Mouse (Mus musculus): ENCODE measurements around the gene Hnrnph3. TPM values are rescaled to one million over a fixed set of nuclear protein-coding genes. Genes with fewer than 3 reads are reported as not detected.
A peak's percentile ranks its signal among the peaks of the same experiment; 100 is the strongest.

Gene Hnrnph3
- total RNA-seq, 1 experiment: 25.7 TPM

DNA sequence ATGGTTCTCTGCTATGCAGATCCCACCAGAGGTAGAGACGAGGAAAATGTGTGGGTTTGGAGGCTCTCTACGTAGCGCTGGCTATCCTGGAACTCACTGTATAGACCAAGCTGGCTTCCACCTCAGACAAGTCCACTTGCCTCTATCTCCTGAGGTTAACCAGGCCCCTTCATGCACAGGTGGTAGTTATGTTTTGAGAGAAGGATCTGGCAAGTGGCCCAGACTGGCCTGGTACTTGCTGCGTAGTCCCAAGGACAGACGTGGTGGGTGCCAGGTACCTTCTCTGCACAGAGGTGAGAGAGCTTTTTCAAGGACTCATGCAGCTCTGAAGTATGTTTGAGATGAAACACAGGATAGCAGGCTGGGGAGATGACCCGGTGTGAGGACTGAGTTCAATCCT lies 39.5 kb downstream of the Hnrnph3 start:
- H3K4me3 ChIP-seq (ENCODE audit: insufficient read depth in 1 of 2, low read depth in 1 of 2, low read length in 2 of 2, poor library complexity in 1 of 2, severe bottlenecking in 1 of 2): no peak overlapping the region
- DNase-seq (ENCODE audit: low read depth, low spot score): no peak
- no peak overlapping the region for H3K9ac ChIP-seq (ENCODE audit: insufficient read depth, low read depth, low read length, poor library complexity, severe bottlenecking)
- H3K4me1 ChIP-seq (ENCODE audit: control insufficient read depth in 2 of 2, insufficient read depth in 2 of 2, low read length in 2 of 2, poor library complexity in 1 of 2): peaks cover 0 to 2% of the 10 kb centered on the region in 2 experiments; a peak in 1 of 4 replicates
- in situ Hi-C loops (cut with MboI; ENCODE audit: low sequenced_read_pairs in 2 of 2, unreplicated experiment in 2 of 2): no loop called here
- H3K9me3 ChIP-seq (ENCODE audit: control insufficient read depth, insufficient read depth, low read depth, low read length): no peaks in the 10 kb centered on the region
- TF ChIP-seq ZNF384 (IDR thresholded peaks at IDR 0.05; ENCODE audit: low read depth, low read length) (no peak), HCFC1 (IDR thresholded peaks at IDR 0.05; ENCODE audit: borderline replicate concordance, insufficient read depth, low read length) (no peak), MAFK (IDR thresholded peaks at IDR 0.05; ENCODE audit: insufficient read depth, low read depth, low read length) (no peak), ZC3H11A (IDR thresholded peaks at IDR 0.05; ENCODE audit: borderline replicate concordance, low read depth, low read length) (no peak), CHD2 (IDR thresholded peaks at IDR 0.05; ENCODE audit: low read depth, low read length) (no peak)
- H3K36me3 ChIP-seq (ENCODE audit: control insufficient read depth, insufficient read depth, low read length, poor library complexity, severe bottlenecking): peaks cover 7% of the 10 kb centered on the region; the same call in 1 of the 2 replicates
- no peak overlapping the region for H3K27ac ChIP-seq (ENCODE audit: insufficient read depth, low read depth, low read length, poor library complexity, severe bottlenecking)

DNA sequence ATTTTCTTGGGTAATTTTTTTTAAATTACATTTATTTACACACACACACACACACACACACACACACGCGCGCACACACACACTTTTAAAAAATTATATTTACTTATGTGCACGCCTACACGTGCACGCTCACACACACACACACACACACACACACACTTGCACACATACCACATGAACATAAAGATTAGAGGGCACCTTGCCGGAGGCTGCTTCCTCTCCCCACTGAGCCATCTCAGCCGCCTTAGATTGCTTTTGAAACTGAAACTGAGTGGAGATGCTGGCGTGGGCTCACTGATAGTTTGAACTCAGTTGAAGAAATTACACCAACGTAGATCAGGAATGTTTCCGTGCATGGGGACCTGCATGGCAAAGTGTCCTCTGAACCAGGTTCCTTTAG lies 39.9 kb downstream of the Hnrnph3 start:
- in situ Hi-C loops (cut with MboI; ENCODE audit: low sequenced_read_pairs in 2 of 2, unreplicated experiment in 2 of 2): no loop called here
- TF ChIP-seq CHD2 (IDR thresholded peaks at IDR 0.05; ENCODE audit: low read depth, low read length): no peak
- TF ChIP-seq MAFK (IDR thresholded peaks at IDR 0.05; ENCODE audit: insufficient read depth, low read depth, low read length): no peak
- no peak for TF ChIP-seq ZC3H11A (IDR thresholded peaks at IDR 0.05; ENCODE audit: borderline replicate concordance, low read depth, low read length)
- TF ChIP-seq ZNF384 (IDR thresholded peaks at IDR 0.05; ENCODE audit: low read depth, low read length): no peak
- TF ChIP-seq HCFC1 (IDR thresholded peaks at IDR 0.05; ENCODE audit: borderline replicate concordance, insufficient read depth, low read length): no peak
- Histone ChIP-seq H3K36me3 (ENCODE audit: control insufficient read depth, insufficient read depth, low read length, poor library complexity, severe bottlenecking) (peaks cover 6% of the 10 kb centered on the region; the same call in 1 of the 2 replicates), H3K9ac (ENCODE audit: insufficient read depth, low read depth, low read length, poor library complexity, severe bottlenecking) (no peak overlapping the region), H3K9me3 (ENCODE audit: control insufficient read depth, insufficient read depth, low read depth, low read length) (no peaks in the 10 kb centered on the region), H3K4me1 (ENCODE audit: control insufficient read depth in 2 of 2, insufficient read depth in 2 of 2, low read length in 2 of 2, poor library complexity in 1 of 2) (peaks cover 0 to 3% of the 10 kb centered on the region in 2 experiments; a peak in 1 of 4 replicates), H3K27ac (ENCODE audit: insufficient read depth, low read depth, low read length, poor library complexity, severe bottlenecking) (no peak overlapping the region), H3K4me3 (ENCODE audit: insufficient read depth in 1 of 2, low read depth in 1 of 2, low read length in 2 of 2, poor library complexity in 1 of 2, severe bottlenecking in 1 of 2) (no peak overlapping the region)
- no peak for DNase-seq (ENCODE audit: low read depth, low spot score)

DNA sequence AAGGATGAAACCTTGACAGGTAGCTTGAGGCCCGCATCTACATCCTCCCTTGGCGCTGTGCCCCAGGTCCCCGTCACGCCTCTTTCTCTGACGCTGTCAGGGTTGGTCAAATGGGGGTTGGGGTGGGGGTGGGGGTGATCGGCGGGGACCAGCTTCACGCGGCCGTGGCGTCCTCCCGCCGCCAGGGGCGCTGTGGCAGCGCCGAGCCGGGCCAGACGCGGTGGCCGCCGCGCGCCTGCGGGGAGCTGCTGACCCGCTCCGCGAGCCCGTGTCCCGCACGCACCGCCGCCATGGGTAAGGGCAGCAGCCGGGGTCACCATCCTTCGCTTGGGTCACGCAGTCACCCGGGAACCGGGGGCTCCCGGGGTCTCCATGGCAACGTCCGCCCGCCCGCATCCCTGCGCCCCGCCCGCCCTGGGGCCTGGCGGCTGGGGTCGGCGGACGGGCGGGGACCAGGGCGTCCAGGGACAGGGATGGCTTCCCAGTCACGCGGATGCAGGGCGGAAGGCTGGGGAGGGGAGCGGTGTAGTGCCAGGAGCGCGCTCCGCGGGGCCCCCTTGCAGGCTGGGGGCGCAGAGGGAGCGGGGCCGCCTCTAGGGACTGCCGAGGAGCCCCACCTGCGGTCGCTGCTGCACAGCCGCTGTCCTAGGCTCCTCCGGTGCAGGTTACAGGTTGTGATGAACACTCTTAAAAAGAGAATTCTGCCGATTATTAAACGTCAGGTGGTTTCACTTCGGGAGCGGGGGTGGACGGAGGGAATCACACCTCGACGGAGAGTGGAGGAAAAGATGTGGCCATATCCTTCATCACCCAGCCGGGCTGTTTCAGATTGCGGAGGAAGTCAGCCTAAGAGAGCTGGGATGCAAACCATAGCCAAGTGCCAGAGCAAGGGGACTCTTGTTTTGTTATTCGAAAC lies 43.7 kb downstream of the Hnrnph3 start, which contains the start of gene Rufy2:
TSS of gene Rufy2 (plus strand) at position 185 of the 916 bp plus-strand sequence.
- Histone ChIP-seq H3K9me3 (ENCODE audit: control insufficient read depth, insufficient read depth, low read depth, low read length) (no peaks in the 10 kb centered on the region), H3K4me3 (ENCODE audit: insufficient read depth in 1 of 2, low read depth in 1 of 2, low read length in 2 of 2, poor library complexity in 1 of 2, severe bottlenecking in 1 of 2) (peak within 1 kb of the TSS; percentile 92 to 93), H3K36me3 (ENCODE audit: control insufficient read depth, insufficient read depth, low read length, poor library complexity, severe bottlenecking) (peaks cover 5% of the 10 kb centered on the region; the same call in 1 of the 2 replicates), H3K4me1 (ENCODE audit: control insufficient read depth in 2 of 2, insufficient read depth in 2 of 2, low read length in 2 of 2, poor library complexity in 1 of 2) (peaks cover 0 to 3% of the 10 kb centered on the region in 2 experiments; a peak in 1 of 4 replicates), H3K9ac (ENCODE audit: insufficient read depth, low read depth, low read length, poor library complexity, severe bottlenecking) (peak within 1 kb of the TSS; percentile 87), H3K27ac (ENCODE audit: insufficient read depth, low read depth, low read length, poor library complexity, severe bottlenecking) (no peak within 1 kb of the TSS)
- in situ Hi-C loops (cut with MboI; ENCODE audit: low sequenced_read_pairs in 2 of 2, unreplicated experiment in 2 of 2): no loop called here
- peak; percentile 65 for DNase-seq (ENCODE audit: low read depth, low spot score)
- TF ChIP-seq MAFK (IDR thresholded peaks at IDR 0.05; ENCODE audit: insufficient read depth, low read depth, low read length) (no peak), CHD2 (IDR thresholded peaks at IDR 0.05; ENCODE audit: low read depth, low read length) (no peak; the same call in 1 of the 2 replicates), ZC3H11A (IDR thresholded peaks at IDR 0.05; ENCODE audit: borderline replicate concordance, low read depth, low read length) (no peak), HCFC1 (IDR thresholded peaks at IDR 0.05; ENCODE audit: borderline replicate concordance, insufficient read depth, low read length) (no peak), ZNF384 (IDR thresholded peaks at IDR 0.05; ENCODE audit: low read depth, low read length) (no peak)

DNA sequence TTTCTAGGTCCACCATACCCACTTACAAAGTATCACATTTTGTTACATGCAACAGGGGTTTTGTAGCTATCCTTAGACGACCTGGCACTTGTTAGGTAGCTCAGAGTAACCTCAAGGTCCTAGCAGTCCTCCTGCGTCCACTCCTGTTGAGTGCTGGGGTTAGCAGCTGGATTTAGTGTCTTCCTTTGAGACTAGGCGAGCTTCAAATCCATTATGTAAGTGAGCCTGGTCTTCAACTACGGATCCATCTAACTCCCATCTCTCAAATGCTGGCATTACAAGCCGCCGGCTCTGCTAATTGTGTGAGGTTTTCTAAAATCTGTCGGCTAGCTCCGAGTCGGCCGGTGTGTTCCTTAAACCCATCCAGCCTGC lies 44.4 kb downstream of the Hnrnph3 start:
- Histone ChIP-seq H3K4me1 (ENCODE audit: control insufficient read depth in 2 of 2, insufficient read depth in 2 of 2, low read length in 2 of 2, poor library complexity in 1 of 2) (peaks cover 0 to 3% of the 10 kb centered on the region in 2 experiments; a peak in 1 of 4 replicates), H3K9me3 (ENCODE audit: control insufficient read depth, insufficient read depth, low read depth, low read length) (no peaks in the 10 kb centered on the region), H3K36me3 (ENCODE audit: control insufficient read depth, insufficient read depth, low read length, poor library complexity, severe bottlenecking) (peaks cover 5% of the 10 kb centered on the region; the same call in 1 of the 2 replicates), H3K27ac (ENCODE audit: insufficient read depth, low read depth, low read length, poor library complexity, severe bottlenecking) (no peak overlapping the region), H3K9ac (ENCODE audit: insufficient read depth, low read depth, low read length, poor library complexity, severe bottlenecking) (no peak overlapping the region), H3K4me3 (ENCODE audit: insufficient read depth in 1 of 2, low read depth in 1 of 2, low read length in 2 of 2, poor library complexity in 1 of 2, severe bottlenecking in 1 of 2) (peak overlapping the region in 1 of 2 experiments; percentile 58; a peak in 3 of 4 replicates)
- no peak for TF ChIP-seq CHD2 (IDR thresholded peaks at IDR 0.05; ENCODE audit: low read depth, low read length)
- no peak for TF ChIP-seq HCFC1 (IDR thresholded peaks at IDR 0.05; ENCODE audit: borderline replicate concordance, insufficient read depth, low read length)
- no peak for TF ChIP-seq ZNF384 (IDR thresholded peaks at IDR 0.05; ENCODE audit: low read depth, low read length)
- no peak for TF ChIP-seq MAFK (IDR thresholded peaks at IDR 0.05; ENCODE audit: insufficient read depth, low read depth, low read length)
- no peak for TF ChIP-seq ZC3H11A (IDR thresholded peaks at IDR 0.05; ENCODE audit: borderline replicate concordance, low read depth, low read length)
- DNase-seq (ENCODE audit: low read depth, low spot score): no peak
- in situ Hi-C loops (cut with MboI; ENCODE audit: low sequenced_read_pairs in 2 of 2, unreplicated experiment in 2 of 2): no loop called here

All from ES-E14 (cell line).